Mouse (Mus musculus) retina, postnatal 7 days (tissue): ENCODE data around the gene Cdk5rap3.

ENCODE experiments used
- DNase-seq: peaks from one replicate; pipeline ENCODE4 v3.0.0-alpha.2; 2012; ENCODE audit warnings: low read depth, low spot score

The Cdk5rap3 gene

GRCm38 (mm10) chr11:96933562-96934276, 17.4 kb upstream of the Cdk5rap3 start:
- DNase-seq = no peak

- DNase-seq = no peak
Observed at GRCm38 (mm10) chr11:96931327-96932062, 15.2 kb upstream of the Cdk5rap3 start.

DNA sequence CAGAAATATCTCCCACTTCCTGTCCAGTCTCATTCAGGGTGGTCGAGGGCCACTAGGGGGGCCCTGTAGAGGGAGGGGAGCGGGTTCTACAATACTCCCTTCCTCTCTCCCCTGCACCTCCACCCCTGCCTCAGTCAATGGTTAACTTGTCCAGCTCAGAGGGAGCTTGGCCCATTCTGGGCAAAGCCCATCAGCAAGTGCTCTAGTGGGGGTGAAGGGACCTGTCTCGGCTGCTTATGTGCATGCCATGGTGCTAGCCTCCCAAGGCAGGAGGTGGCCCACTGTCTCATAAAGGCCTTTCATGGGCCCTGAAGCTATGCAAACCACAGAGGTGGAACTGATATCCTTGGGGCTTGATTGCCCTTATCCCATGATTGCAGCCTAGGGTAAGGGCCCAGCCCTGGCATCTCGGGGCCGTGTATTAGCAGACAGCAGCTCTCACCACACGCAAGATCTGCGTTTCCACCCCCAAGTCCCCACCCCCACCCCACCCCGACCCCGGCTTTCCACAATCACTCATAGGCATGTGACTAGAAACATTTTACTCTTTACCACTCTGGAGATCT, 13.6 kb upstream of the Cdk5rap3 start:
- no peak for DNase-seq

GRCm38 (mm10) chr11:96929096-96929765, 12.9 kb upstream of the Cdk5rap3 start:
- no peak for DNase-seq

DNA sequence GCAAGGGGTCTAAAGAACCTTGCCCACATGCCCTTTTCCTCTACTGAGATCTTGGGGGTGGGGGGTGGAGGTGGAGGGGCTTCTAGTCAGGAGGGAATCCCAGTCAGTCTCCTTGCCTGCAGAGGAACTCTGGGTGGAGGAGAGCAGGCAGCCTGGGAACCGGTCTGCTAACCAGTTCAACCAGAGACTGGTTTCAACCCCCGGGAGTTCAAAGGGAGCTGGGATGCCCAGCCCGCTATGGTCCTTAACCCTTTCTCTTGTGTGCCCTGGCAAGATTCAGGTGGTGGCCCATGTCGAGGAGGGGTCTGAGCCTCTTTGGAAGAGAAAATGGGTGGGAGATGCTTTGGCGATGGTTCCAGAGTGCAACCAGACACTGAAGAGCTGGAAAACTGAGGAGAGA, 12.4 kb upstream of the Cdk5rap3 start:
- no peak for DNase-seq

- DNase-seq = no peak
Observed at GRCm38 (mm10) chr11:96928088-96928487, 11.8 kb upstream of the Cdk5rap3 start, which contains the start of gene Prr15l. TSS of gene Prr15l (plus strand) at chr11:96928104.

GRCm38 (mm10) chr11:96926587-96926986, 10.3 kb upstream of the Cdk5rap3 start:
- no peak for DNase-seq

DNA sequence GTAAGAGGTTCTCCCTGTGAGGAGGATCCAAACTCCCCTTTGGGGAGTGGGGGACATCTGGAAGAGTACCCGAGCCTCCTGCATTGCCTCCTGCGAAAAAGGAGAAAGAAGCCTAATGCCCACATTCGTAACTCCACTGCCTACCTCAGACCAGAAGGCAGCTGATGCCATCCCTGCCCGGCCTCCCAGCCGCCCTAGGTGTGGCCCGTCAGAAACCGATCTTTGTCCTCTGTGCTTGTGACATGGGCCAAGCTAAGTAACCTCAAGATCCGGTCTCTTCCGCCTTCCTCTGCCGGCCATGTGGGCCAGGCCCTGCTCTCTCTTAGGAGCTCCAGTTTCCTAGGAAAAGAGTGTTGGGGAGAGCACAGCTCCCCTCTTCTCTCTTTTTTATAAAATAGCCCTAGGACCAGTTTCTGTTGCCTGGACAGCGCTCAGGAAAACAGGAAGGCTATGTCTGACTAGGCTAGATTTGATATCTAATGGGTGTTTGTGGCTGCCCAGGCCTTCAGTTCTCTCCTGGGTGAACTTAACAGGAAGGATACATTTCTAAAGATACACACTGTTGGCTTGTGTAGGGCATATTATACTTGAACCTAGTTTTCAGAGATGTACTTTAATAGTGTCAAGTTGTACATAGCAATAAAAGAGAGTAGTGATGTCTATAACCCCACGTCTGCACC, 9.3 kb upstream of the Cdk5rap3 start:
- no peak for DNase-seq

DNA sequence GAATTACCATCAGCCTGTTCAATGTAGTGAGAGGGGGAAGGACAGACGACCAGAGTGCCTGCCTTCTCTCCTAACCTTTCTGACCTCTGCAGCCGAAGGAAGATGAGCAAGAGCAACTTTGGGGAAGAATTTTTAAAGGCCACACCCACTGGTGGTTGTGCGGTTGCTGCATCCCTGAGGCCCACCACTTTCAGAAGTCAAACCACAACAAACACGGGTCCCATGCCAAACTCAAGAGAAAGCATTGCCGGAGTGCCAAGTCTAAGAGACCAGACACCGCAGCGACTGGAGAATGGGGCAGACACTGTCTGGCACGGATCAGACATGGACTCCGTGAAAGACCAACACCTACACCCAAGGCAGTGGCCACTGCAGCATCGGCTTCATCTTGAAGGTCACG, 8.6 kb upstream of the Cdk5rap3 start:
- no peak for DNase-seq

GRCm38 (mm10) chr11:96919003-96919402, 2.7 kb upstream of the Cdk5rap3 start:
- DNase-seq = no peak

GRCm38 (mm10) chr11:96917415-96917814, 1.1 kb upstream of the Cdk5rap3 start:
- no peak for DNase-seq

DNA sequence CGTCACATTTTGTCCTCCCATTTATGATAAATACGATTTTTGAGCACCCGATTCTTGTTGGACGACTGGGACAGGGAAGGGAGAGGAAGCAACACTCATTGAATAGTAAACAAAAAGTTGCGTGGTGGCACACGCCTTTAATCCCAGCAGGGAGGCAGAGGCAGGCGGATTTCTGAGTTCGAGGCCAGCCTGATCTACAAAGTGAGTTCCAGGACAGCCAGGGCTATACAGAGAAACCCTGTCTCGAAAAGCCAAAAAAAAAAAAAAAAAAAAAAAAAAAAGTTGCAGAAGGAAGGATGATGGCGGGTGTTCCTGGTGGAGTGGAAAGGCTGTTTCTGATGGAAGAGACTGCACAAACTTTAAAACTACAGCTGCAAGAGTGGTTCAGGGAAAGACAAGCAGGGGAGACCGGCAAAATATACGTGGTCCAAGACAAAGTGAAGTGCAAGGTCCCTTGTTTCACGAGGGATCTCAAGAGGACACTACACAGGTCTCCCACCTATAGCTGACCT, 645 bp upstream of the Cdk5rap3 start:
- DNase-seq = no peak

DNA sequence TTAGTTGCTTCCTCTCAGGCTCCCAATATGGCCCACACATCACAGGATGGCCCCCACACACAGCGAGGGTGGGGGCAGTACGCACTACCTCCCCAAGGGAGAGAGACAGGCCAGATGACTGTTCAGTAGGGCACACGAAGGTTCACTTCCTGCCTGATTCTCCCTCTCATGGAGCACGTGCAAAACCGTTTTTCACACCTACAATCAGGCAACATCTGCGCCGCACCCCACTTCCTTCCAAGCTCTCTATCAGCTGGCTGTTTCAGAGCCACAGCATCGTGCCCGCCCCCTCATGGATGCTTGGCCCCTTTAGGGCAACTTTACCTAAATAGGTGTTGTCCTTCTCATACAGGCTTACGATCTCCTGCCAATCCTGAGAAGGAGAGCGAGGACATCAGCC, 3.6 kb downstream of the Cdk5rap3 start:
- no peak for DNase-seq

DNA sequence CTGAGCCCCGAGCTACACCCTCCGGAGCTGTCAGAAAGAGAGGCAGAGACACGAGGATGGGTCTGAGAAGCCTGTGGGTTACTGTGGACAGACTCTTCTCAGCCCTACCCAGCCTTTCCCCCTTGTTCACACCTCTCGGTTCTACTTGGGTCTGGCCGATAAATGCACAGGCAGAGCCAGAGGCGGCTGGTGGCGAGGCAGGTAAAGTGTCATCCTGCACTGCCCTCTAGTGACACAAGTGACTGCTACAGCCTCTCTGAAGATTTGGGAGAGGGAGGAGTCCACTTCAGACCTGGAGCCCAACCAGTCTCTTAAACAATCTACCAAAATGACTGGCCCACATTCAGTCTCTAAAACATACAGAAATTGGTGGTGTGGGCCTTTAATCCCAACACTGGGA, 6.3 kb downstream of the Cdk5rap3 start:
- DNase-seq = peak; percentile 76

- DNase-seq = no peak
Observed at GRCm38 (mm10) chr11:96908594-96908993, 7.7 kb downstream of the Cdk5rap3 start.

- DNase-seq = no peak
Observed at GRCm38 (mm10) chr11:96906431-96907161, 9.7 kb downstream of the Cdk5rap3 start.

GRCm38 (mm10) chr11:96902639-96903635, 13.4 kb downstream of the Cdk5rap3 start:
- DNase-seq = no peak

DNA sequence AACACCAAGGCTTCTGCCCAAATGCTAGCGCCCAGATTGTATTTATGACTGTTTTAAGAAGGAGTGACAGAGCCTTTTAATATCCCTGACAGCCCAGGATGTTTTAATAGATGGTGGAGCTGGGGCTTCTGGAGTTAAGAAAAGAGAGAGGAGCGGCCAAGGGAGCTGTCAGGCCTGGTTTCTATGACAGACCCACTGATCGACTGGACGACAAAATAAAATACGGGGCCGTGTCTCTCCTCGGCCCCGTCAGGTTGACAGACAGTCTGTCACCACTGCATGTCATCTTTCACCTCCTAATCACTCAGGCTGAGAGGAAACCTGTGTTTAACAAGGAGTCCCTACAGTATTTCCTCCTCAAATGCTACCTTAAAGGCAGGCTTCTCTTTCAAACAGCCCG, 15.0 kb downstream of the Cdk5rap3 start:
- no peak for DNase-seq
